Mouse (Mus musculus) activated CD4-positive, CD25-positive, alpha-beta regulatory T cell, adult 9 weeks (primary cell): ENCODE data around the gene Dmrta1. TPM values are rescaled to one million over a fixed set of nuclear protein-coding genes. Genes with fewer than 3 reads are reported as not detected.

Source experiments
- polyA plus RNA-seq: library from polyadenylated mRNA; unstranded; fragments of 100-300 nt; shearing (Covaris generic); gene quantifications from one replicate; pipeline ENCODE4 v1.2.1, GENCODE M21; 2017

Gene Dmrta1
- polyA plus RNA-seq: not detected

DNA sequence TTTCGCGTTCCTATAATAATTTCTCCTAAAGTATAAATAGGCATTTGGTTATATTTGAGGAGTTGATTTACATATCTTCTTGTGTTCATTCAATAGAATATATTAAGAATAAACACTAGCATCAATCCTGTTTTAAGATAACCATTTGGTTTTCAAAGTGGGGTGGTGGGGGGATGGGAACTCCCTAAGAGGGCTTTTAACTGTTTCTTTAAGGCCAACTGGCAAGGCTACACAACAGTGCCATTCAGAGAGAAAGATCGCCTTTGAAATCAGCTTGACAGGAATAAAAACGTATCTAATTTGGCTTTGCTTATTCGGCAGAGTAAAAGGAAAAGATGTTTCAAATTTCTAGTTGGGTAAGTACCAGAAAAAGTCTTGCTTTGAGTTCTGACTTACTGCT, at the start of gene Dmrta1:
Gene Dmrta1, plus strand, starts transcription at position 242 of the 400 bp plus-strand sequence.

